Mouse (Mus musculus): ENCODE data around the gene Smim24. TPM values are rescaled to one million over a fixed set of nuclear protein-coding genes. Genes with fewer than 3 reads are reported as not detected.
A peak's percentile ranks its signal among the peaks of the same experiment; 100 is the strongest.

The Smim24 gene
- polyA plus RNA-seq, 1 experiment from 2014 or later = 4.2 TPM

DNA sequence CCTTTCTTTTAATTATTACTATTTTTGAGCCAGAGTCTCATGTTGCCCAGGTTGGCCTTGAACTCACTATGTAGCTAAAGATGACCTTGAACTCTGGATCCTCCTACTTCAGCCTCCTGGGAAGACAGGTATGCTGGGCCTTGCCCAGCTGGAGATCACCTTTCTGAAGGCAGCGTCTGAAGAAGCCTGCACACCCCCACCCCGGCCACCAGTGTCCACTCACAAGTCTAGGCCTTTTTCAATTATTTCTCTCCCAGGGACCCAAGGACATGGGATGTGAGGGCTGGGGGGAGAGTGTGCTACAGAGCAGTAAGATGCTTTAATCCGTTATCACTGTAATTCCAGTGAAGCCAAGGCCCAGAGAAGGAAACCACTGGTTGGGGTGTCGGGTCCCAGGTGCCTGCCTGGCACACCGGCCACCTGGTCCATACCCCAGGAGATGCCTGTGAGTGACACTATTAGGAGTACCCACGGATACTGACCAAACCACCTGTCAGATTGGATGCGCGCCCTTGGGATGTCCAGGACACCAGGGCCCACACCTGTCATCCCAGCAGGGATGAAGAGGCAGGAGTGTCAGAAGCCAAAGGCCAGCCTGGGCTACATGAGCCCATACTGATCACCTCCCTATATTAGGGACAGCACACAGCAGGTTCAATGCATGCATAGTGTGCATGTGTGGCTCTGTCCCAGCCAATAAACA, 35.1 kb downstream of the Smim24 start:
- Histone ChIP-seq H3K9me3 (replicated peaks; ENCODE audit: control insufficient read depth, low read length) (no peaks in the 10 kb centered on the region), H3K27ac (ENCODE audit: low read depth, low read length) (no peak overlapping the region), H3K9ac (ENCODE audit: low read depth, low read length) (no peak overlapping the region), H3K36me3 (ENCODE audit: control insufficient read depth, insufficient read depth, low read length) (no peaks in the 10 kb centered on the region), H3K27me3 (ENCODE audit: control insufficient read depth, insufficient read depth, low read length) (peaks cover 22% of the 10 kb centered on the region), H3K4me1 (ENCODE audit: control insufficient read depth, insufficient read depth, low read length) (peaks cover 36% of the 10 kb centered on the region), H3K4me2 (no peak overlapping the region), H3K4me3 (ENCODE audit: low read depth, low read length) (no peak overlapping the region)
- WGBS (ENCODE audit: insufficient replicate concordance) = 77% methylated on average over 8 of the region's 8 CpGs
- no peak for ATAC-seq (replicated peaks; ENCODE audit: insufficient number of reproducible peaks, low FRiP score, low TSS enrichment)

GRCm38 (mm10) chr10:81428507-81428870, 35.6 kb downstream of the Smim24 start:
- Histone ChIP-seq H3K9me3 (replicated peaks; ENCODE audit: control insufficient read depth, low read length) (no peaks in the 10 kb centered on the region), H3K27ac (ENCODE audit: low read depth, low read length) (no peak overlapping the region), H3K4me1 (ENCODE audit: control insufficient read depth, insufficient read depth, low read length) (peaks cover 40% of the 10 kb centered on the region), H3K4me2 (no peak overlapping the region), H3K36me3 (ENCODE audit: control insufficient read depth, insufficient read depth, low read length) (no peaks in the 10 kb centered on the region), H3K9ac (ENCODE audit: low read depth, low read length) (no peak overlapping the region), H3K27me3 (ENCODE audit: control insufficient read depth, insufficient read depth, low read length) (peaks cover 22% of the 10 kb centered on the region), H3K4me3 (ENCODE audit: low read depth, low read length) (no peak overlapping the region)
- WGBS (ENCODE audit: insufficient replicate concordance) = 83% methylated on average over 7 of the region's 7 CpGs
- no peak for ATAC-seq (replicated peaks; ENCODE audit: insufficient number of reproducible peaks, low FRiP score, low TSS enrichment)

GRCm38 (mm10) chr10:81429092-81429491, 36.2 kb downstream of the Smim24 start:
- WGBS (ENCODE audit: insufficient replicate concordance) = 29% methylated on average over 2 of the region's 2 CpGs
- peak overlapping the region; percentile 68; the same call in 1 of the 2 replicates for H3K4me3 ChIP-seq (ENCODE audit: low read depth, low read length)
- H3K9me3 ChIP-seq (replicated peaks; ENCODE audit: control insufficient read depth, low read length) = no peaks in the 10 kb centered on the region
- H3K9ac ChIP-seq (ENCODE audit: low read depth, low read length) = no peak overlapping the region
- no peaks in the 10 kb centered on the region for H3K36me3 ChIP-seq (ENCODE audit: control insufficient read depth, insufficient read depth, low read length)
- peaks cover 22% of the 10 kb centered on the region for H3K27me3 ChIP-seq (ENCODE audit: control insufficient read depth, insufficient read depth, low read length)
- H3K4me1 ChIP-seq (ENCODE audit: control insufficient read depth, insufficient read depth, low read length) = peaks cover 38% of the 10 kb centered on the region
- H3K27ac ChIP-seq (ENCODE audit: low read depth, low read length) = no peak overlapping the region
- no peak for ATAC-seq (replicated peaks; ENCODE audit: insufficient number of reproducible peaks, low FRiP score, low TSS enrichment)
- H3K4me2 ChIP-seq = peak overlapping the region; percentile 97

DNA sequence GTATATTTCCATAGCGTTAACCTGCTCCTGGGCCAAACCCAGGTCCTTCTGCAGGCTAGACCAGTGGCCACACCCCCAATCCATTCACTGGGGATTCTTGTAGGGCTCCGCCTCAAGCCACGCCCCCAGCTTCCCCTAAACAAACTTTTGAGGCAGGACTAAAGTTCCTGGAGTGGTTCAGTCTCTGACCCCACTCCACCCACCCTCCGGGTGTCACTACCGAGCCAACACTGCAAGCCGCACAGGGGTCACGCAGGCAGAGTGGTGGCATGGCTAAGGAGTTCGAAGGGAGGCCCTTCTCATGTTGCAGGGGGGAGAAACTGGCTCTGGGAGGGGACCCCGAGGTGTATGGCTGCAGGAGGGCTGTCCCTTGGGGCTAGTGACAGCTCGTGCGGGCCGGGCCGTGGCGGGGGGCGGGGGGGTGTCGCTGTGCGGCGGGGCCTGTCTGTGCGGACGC, 36.8 kb downstream of the Smim24 start:
- H3K9me3 ChIP-seq (replicated peaks; ENCODE audit: control insufficient read depth, low read length) = no peaks in the 10 kb centered on the region
- H3K27me3 ChIP-seq (ENCODE audit: control insufficient read depth, insufficient read depth, low read length) = peaks cover 22% of the 10 kb centered on the region
- peak; percentile 19 for ATAC-seq (replicated peaks; ENCODE audit: insufficient number of reproducible peaks, low FRiP score, low TSS enrichment)
- under 1% methylated on average over 20 of the region's 20 CpGs for WGBS (ENCODE audit: insufficient replicate concordance)
- peak overlapping the region; percentile 68 for H3K4me3 ChIP-seq (ENCODE audit: low read depth, low read length)
- peak overlapping the region; percentile 58 for H3K27ac ChIP-seq (ENCODE audit: low read depth, low read length)
- H3K4me1 ChIP-seq (ENCODE audit: control insufficient read depth, insufficient read depth, low read length) = peaks cover 34% of the 10 kb centered on the region
- peak overlapping the region; percentile 72 for H3K9ac ChIP-seq (ENCODE audit: low read depth, low read length)
- H3K36me3 ChIP-seq (ENCODE audit: control insufficient read depth, insufficient read depth, low read length) = no peaks in the 10 kb centered on the region
- peak overlapping the region; percentile 97 for H3K4me2 ChIP-seq

DNA sequence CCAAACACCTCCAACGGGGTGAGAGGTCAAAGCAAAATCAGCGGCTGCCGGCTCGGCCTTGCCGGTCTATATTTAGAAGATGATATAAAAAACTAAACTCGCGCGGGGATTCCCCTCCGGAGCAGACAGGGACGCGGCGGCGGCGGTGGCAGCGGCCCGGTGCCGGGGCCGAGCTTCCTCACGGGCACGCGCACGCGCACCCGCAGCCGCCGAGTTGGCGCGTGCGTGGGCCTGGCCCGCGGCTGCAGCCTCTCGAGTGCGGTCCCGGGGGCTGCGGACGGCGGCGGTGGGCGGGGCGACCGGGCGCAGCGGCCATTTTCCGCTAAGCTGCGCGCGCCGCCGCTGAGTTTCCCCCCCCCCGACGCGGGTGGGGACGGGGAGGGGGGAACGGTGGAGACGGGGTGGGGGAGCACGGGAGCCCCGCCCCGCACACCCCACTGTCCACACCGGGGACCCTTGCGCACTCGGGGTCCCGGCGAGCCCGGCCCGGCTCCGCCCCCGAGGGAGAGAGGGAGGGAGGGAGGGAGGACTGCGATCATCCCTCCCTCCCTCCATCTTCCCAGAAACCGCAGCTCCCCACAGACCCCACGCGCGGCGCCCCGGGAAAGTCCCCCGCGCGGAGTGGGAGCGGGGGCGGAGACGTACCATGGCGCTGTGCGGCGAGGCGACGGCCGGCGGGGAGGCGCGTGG, 37.4 kb downstream of the Smim24 start:
- peak; percentile 19; the same call in 1 of the 2 replicates for ATAC-seq (replicated peaks; ENCODE audit: insufficient number of reproducible peaks, low FRiP score, low TSS enrichment)
- Histone ChIP-seq H3K4me2 (peak overlapping the region; percentile 97), H3K27ac (ENCODE audit: low read depth, low read length) (peak overlapping the region; percentile 58), H3K36me3 (ENCODE audit: control insufficient read depth, insufficient read depth, low read length) (no peaks in the 10 kb centered on the region), H3K4me3 (ENCODE audit: low read depth, low read length) (peak overlapping the region; percentile 68), H3K9ac (ENCODE audit: low read depth, low read length) (peak overlapping the region; percentile 72), H3K4me1 (ENCODE audit: control insufficient read depth, insufficient read depth, low read length) (peaks cover 31% of the 10 kb centered on the region), H3K27me3 (ENCODE audit: control insufficient read depth, insufficient read depth, low read length) (peaks cover 20% of the 10 kb centered on the region), H3K9me3 (replicated peaks; ENCODE audit: control insufficient read depth, low read length) (no peaks in the 10 kb centered on the region)
- WGBS (ENCODE audit: insufficient replicate concordance) = under 1% methylated on average over 57 of the region's 89 CpGs

DNA sequence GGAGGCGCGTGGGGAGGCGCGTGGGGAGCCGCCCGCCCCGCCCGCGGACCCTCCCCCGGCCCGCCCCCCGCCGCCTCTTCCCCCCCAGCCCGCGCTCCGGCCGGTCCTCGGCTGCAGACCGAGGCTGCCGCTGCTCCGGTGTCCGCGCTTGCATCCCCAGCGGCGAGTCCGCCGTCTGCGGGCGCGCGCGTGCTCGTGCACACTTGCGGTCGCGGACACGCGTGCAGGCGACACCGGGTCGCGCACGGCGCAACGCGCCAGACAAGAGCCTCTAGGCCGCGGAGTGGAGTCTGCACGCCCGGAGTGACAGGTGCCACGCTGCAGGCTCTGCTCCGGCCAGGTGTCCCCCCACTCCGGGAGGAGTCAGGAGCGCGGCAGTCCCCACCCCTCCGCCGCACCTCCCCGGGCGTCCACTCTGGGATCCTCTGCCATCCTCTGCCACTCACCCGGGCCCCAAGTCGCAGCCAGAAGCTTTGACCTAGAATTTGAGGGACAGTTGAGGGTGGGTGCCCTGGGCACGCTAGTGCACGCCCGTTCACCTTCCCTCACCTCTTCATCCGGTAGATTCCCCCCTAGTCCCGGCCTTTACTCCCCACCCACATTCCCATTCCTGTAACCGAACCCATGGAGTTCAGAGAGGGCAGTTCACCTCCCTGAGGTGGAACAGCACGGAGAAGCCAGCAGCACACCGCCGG, 38.1 kb downstream of the Smim24 start:
- ATAC-seq (replicated peaks; ENCODE audit: insufficient number of reproducible peaks, low FRiP score, low TSS enrichment) = no peak
- H3K9ac ChIP-seq (ENCODE audit: low read depth, low read length) = peak overlapping the region; percentile 72
- peak overlapping the region; percentile 58 for H3K27ac ChIP-seq (ENCODE audit: low read depth, low read length)
- peak overlapping the region; percentile 97 for H3K4me2 ChIP-seq
- peaks cover 27% of the 10 kb centered on the region for H3K4me1 ChIP-seq (ENCODE audit: control insufficient read depth, insufficient read depth, low read length)
- H3K36me3 ChIP-seq (ENCODE audit: control insufficient read depth, insufficient read depth, low read length) = no peaks in the 10 kb centered on the region
- WGBS (ENCODE audit: insufficient replicate concordance) = 2% methylated on average over 48 of the region's 70 CpGs
- peaks cover 16% of the 10 kb centered on the region for H3K27me3 ChIP-seq (ENCODE audit: control insufficient read depth, insufficient read depth, low read length)
- H3K9me3 ChIP-seq (replicated peaks; ENCODE audit: control insufficient read depth, low read length) = no peaks in the 10 kb centered on the region
- H3K4me3 ChIP-seq (ENCODE audit: low read depth, low read length) = peak overlapping the region; percentile 68

GRCm38 (mm10) chr10:81431526-81432168, 38.8 kb downstream of the Smim24 start:
- WGBS (ENCODE audit: insufficient replicate concordance) = 21% methylated on average over 15 of the region's 15 CpGs
- no peaks in the 10 kb centered on the region for H3K9me3 ChIP-seq (replicated peaks; ENCODE audit: control insufficient read depth, low read length)
- peaks cover 16% of the 10 kb centered on the region for H3K27me3 ChIP-seq (ENCODE audit: control insufficient read depth, insufficient read depth, low read length)
- no peak for ATAC-seq (replicated peaks; ENCODE audit: insufficient number of reproducible peaks, low FRiP score, low TSS enrichment)
- peak overlapping the region; percentile 97 for H3K4me2 ChIP-seq
- H3K36me3 ChIP-seq (ENCODE audit: control insufficient read depth, insufficient read depth, low read length) = no peaks in the 10 kb centered on the region
- peaks cover 25% of the 10 kb centered on the region for H3K4me1 ChIP-seq (ENCODE audit: control insufficient read depth, insufficient read depth, low read length)
- H3K4me3 ChIP-seq (ENCODE audit: low read depth, low read length) = peak overlapping the region; percentile 68
- H3K27ac ChIP-seq (ENCODE audit: low read depth, low read length) = no peak overlapping the region
- H3K9ac ChIP-seq (ENCODE audit: low read depth, low read length) = no peak overlapping the region

DNA sequence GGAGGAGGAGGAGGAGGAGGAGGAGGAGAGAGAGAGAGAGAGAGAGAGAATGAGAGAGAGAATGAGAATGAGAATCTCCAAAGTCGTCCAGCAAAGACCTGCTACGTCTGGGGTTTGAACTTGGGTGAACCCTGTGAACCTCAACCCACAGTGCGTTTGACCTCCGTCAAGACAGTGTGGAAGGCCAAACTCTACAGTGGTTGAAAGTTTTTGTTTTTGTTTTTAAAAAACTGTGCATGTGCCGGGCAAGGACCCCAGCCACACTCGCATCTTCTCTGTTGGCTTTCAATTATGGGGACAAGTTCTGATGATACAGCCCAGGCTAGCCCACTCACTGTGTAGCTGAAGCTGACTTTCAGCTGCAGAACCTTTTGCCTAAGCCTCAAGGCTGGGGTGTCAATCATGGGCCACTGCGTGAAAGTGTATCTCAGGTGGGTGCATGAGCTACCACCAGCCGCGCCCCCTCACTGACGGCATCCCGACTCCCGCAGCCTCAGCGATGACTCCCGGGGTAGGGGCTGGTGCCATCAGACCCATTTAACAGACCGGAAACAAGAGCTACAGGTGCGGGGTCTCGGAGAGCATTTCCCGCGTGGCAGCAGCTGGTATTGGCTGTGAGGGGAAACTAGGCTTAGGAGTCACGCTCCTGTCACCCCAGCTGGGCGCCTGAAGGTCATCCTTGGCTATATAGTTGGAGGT, 39.5 kb downstream of the Smim24 start:
- 62% methylated on average over 21 of the region's 21 CpGs for WGBS (ENCODE audit: insufficient replicate concordance)
- H3K9me3 ChIP-seq (replicated peaks; ENCODE audit: control insufficient read depth, low read length) = no peaks in the 10 kb centered on the region
- peaks cover 20% of the 10 kb centered on the region for H3K4me1 ChIP-seq (ENCODE audit: control insufficient read depth, insufficient read depth, low read length)
- H3K9ac ChIP-seq (ENCODE audit: low read depth, low read length) = no peak overlapping the region
- H3K27ac ChIP-seq (ENCODE audit: low read depth, low read length) = no peak overlapping the region
- H3K36me3 ChIP-seq (ENCODE audit: control insufficient read depth, insufficient read depth, low read length) = no peaks in the 10 kb centered on the region
- peaks cover 16% of the 10 kb centered on the region for H3K27me3 ChIP-seq (ENCODE audit: control insufficient read depth, insufficient read depth, low read length)
- 0 out of 2 replicates have a peak overlapping the region, but pooled peaks have one; percentile 12 for H3K4me3 ChIP-seq (ENCODE audit: low read depth, low read length)
- H3K4me2 ChIP-seq = peak overlapping the region; percentile 61
- ATAC-seq (replicated peaks; ENCODE audit: insufficient number of reproducible peaks, low FRiP score, low TSS enrichment) = no peak
